Mouse (Mus musculus): ENCODE results near the gene Stard9.
A peak's percentile ranks its signal among the peaks of the same experiment; 100 is the strongest.

The Stard9 gene

DNA sequence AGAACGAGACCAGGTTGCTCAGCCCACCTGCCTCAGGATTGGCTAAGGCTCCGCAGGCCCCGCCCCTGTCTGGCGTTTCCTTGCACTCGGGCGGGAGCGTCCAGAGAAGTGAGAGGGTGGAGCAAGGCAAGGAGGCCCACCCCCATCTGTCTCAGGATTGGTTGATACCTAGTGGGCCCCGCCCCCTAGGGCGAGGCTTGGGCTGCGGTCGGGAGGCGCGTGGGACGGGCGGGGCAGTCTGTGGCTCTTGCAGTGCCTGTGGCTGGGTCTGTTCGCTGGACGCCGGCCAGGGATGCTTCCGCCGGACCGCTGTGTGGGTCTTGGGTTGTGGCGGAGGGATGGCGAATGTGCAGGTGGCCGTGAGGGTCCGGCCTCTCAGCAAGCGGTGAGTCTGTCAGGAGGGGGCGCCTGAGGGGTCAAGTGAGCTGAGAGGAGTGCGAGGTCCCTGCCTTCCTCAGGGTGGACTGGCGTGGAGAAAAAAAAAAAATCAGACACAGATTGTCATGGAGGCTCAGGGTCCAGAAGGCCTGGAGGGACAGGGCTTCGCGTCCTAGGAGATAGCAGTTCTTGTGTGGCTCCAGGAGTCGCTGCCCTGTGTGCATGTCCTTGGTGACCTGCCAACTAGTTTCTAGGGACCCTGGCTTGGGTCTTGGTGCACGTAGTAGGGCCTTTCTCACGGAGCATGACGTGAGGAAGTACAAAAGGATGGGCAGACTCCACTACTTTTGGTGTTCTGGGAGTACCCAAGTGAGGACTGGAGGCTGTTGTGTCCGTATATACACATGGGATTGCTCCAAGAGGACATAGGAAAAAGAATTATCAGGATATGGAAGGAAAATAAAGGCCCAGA is at the start of gene Stard9:
Stard9 (plus strand) TSS at position 236 of the 850 bp plus-strand sequence.
- DNase-seq (ENCODE audit: low spot score) = peak; percentile 98

DNA sequence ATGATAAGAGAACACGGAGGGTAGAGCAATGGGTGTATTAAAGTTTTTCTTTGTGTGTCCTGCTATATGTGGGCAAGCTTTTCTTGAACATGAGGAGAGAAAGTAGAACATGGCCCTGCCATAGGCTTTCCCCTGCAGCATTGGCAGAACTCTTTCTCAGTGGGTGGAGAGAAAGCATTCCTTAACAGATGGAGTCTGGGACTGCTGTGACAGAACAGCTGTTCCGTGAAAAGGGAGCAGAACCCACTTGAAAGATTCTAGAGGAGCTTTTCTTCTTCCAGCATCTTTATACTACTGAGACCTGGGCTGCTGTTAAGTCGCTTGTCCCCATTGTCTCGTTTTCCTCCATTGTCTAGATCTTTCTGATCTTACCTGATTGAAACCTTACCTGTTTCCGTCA is 39.2 kb upstream of the Stard9 start:
- no peak for DNase-seq (ENCODE audit: low spot score)

DNA sequence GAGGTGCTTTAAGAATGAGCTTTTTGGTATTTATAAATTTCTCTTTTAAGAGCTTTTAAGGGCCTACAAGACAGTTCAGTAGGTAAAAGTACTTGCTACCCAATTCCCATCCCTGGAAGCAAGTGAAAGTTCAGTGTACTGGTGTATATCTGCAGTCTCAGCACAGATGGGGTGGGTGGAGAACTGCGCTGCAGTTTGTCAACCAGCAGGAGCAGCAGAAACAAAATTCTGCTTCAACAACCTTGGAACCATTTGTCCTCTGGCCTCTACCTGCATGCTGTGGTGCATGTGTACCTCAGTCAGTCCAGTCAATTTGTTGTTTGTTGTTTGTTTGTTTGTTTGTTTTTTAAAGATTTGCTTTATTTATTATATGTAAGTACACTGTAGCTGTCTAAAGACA is 36.7 kb upstream of the Stard9 start:
- DNase-seq (ENCODE audit: low spot score) = no peak

DNA sequence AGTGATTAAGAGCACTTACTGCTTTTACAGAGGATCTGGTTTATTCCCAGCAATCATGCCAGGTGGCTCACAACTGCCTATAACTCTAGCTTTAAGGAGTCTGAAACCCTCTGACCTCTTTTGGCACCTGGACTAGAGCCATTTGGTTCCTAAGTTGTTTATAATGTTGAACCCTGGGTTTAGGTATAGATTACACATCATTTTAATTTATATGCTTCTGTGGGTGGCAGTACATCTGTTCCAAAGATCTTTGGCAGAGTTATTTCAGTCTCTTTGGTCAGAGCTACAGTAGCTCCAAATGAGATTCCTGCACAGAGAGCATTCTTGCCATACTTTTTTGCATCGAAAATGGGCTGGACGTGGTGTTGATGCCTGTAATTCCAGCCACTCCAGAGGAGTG is 31.2 kb upstream of the Stard9 start:
- no peak for DNase-seq (ENCODE audit: low spot score)

DNA sequence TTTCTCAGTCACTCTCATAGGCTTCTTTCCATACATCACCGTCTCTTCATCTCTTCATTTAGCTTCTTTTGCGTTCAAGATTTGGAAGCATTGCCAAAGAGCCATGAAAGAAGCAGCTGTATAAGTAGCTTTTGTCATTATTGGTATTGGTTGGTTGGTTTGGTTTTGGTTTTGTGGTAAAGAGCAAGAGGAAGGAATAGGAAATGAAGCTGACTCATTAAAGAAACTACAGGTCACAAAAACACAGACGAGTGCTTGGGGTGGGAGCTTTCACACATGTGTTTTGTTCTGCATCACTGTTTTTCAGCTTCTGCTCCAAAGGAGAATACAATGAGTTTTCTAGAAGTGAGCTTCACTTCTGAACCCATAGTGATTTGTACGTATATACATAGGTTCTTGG is 29.4 kb upstream of the Stard9 start:
- no peak for DNase-seq (ENCODE audit: low spot score)

DNA sequence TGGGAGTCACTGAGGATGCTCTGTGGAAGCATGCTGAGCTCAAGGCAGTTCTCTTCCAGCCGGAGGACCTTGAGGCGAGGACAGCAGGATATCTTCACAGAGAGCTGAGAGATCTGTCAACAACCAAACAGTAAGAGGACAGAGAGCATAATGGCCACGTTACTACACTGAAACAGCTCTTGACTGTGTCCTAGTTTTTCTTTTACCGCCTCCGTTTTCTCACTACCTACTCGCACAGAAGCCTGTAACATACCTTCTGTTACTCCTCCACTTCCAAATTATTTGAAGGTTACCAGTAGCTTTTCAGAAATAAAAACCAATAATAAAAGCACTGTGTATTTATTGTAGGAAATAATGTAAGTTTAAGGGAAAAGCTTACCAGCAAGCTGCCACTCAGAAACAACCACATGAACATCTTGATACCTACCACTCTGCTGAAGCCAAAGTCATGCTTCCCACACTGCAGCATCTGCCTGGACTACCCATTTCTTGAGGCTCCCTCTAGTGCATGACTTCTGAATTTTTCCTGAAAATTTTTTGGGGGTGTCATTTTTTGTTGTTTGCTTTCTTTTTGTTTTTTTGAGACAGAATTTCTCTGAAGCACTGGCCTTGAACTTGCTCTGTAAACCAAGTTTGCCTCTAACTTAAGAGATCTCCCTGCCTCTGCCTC is 22.8 kb upstream of the Stard9 start:
- DNase-seq (ENCODE audit: low spot score) = no peak

DNA sequence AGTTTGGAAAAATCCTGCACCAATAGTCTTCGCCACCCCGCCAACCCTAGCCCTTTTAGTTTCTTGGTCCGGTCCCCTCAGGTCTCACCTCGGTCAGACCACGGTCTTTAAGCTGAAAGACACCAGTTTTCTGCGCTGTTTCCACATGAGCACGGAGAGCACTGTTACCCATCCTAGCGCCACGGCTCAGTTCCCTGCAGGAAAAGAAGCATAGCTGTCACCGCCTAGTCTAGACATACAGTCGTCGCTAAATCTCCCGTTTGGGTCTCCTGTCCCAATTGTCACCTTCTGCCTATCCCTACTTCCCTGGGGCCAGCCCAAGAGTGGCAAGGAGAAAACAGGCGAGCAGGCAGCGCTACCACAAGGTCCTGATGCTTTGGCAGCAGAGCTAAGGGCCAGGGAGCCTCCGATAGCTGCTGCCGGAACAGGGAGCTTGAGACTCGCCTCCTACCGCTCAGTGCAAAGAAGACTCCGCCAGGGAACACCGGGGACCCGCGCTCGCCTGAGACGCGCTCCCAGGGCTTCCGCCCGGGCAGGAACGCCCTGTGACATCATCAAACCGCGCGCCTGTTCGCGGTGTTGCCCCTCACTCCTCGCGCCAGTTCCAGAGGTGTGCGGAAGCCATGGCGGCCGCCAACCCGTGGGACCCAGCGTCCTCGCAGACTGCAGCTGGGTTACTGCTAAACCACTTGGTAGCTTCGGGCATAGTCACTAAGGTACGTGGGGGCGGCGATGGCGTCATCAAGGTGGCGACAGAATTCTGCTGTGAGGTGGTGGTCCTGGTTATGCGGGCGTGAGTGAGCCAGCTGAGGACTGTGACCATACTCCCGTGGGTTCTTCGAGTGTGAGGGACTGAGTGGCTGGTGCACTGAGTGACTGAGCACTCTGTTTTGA is 19.8 kb upstream of the Stard9 start, which contains the start of the genes Haus2 and Lrrc57:
Haus2 (plus strand) TSS at position 554 of the 894 bp plus-strand sequence.
Lrrc57 (minus strand) TSS at position 691 of the 894 bp plus-strand sequence.
- DNase-seq (ENCODE audit: low spot score) = peak; percentile 96

DNA sequence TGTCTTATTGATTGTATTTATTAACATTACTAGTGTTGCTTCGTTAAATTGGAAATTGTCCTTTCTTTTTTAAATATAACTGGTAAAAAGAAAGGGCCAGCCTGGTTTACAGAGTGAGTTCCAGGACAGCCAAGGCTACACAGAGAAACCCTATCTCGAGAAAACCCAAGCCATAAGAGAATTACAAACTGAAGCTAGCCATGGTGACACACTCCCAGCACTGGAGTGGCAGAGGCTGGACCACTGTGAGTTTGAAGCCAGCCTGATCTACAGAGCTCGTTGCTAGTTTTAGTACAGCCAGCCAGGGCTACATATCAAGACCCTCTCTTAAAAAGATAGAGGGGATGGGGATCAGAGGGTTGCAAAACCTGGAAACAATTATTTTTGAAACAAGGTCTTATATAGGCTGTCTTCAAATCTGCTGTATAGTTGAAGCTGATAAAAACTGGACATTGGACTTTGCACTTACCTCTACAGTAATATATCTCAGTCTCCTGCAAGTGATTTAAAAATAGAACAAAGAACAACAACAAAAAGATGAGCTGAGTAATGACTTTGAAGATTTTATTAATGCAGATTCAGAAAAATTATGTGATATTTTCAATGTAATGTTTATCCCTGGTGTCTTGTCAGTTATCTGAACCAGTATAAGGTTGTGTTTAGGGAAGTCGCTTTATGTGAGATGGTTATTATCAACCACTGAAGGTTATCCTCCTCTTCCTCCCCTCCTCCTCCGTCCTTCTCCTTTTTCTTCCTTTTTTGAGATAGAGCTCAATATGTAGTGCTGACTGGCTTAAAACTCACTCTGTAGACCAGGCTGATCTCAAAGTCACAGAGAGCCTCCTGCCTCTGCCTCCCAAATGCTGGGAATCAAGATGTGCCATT is 12.4 kb upstream of the Stard9 start:
- no peak for DNase-seq (ENCODE audit: low spot score)

DNA sequence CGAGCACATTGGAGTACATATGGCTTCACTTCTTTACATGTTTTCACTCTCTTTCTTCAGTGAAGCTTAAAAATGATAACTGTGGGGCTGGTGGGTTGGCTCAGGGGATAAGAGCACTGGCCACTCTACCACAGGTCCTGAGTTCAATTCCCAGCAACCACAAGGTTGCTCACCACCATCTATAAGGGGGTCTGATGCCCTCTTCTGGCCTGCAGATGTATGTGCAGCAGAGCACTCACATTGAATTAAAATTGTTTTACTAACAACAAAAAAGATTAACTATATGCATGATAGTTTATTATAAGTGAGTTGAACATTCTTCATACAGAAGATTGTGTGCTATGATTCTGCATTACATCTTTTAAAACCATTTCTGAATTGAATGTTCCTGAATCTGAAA is 9.4 kb upstream of the Stard9 start:
- no peak for DNase-seq (ENCODE audit: low spot score)

DNA sequence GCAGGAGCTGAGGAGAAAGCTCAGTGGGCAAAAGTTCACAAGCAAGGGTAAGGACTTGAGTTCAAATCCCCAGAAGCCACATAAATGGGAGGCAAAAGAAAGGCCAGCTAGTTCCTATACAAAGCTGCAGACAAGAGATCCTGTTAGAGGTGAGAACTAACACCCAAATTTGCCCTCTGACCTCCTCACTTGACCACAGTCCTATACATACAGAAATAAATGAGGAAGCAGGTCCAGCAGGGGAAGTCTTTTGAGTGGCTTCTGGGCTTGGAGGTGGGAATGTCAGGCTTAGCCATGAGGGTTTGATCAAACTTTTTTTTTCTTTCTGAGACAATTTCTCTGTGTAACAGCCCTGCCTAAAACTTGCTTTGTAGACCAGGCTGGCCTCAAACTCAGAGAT is 6.0 kb upstream of the Stard9 start:
- no peak for DNase-seq (ENCODE audit: low spot score)

DNA sequence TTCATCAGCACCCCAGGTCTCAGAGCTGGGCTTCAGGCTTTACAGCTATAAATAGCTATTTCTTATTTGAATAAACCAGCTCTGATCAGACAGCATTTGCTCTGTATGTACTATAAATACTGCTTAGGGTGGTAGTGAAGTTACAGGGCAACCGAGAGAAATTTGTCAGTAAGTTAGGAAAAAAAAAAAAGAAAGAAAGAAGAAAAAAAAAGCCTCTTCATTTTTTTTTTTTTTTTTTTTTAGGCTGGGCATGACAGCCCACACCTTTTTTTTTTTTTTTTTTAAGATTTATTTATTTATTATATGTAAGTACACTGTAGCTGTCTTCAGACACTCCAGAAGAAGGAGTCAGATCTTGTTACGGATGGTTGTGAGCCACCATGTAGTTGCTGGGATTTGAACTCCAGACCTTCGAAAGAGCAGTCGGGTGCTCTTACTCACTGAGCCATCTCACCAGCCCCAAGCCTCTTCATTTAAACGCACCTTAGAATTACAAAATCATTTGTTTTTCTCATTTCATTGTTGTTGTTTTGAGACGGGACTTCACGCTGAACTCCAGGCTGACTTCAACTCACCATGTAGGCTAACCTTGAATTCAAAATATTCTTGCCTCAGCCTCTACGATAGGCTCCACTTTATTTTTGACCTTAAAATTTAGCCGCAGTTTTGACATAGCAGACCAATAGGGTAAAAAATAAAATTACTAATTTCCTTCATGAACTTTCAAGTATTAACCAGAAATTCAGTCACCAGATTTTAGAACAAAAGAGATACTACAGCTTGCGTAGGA is 650 bp upstream of the Stard9 start:
- no peak for DNase-seq (ENCODE audit: low spot score)

DNA sequence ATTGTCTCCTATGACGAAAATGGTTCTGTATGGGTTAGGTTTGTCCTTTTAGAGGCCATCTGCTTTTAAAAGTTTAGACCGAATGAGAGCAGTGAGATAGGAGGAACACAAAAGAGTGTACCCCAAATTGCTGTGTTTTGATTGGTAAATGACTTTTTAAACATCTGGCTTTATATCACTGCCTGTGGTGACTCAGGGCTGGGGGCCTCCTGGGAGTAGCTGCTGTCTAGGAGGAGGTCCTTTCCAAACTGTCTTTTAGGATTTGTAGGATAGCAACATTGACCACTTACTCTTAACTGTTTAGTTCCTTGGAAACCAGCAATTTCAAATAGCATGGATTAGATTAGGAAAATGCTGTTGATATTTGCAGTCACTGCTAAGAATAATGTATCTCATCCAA is 1.3 kb downstream of the Stard9 start:
- DNase-seq (ENCODE audit: low spot score) = no peak

DNA sequence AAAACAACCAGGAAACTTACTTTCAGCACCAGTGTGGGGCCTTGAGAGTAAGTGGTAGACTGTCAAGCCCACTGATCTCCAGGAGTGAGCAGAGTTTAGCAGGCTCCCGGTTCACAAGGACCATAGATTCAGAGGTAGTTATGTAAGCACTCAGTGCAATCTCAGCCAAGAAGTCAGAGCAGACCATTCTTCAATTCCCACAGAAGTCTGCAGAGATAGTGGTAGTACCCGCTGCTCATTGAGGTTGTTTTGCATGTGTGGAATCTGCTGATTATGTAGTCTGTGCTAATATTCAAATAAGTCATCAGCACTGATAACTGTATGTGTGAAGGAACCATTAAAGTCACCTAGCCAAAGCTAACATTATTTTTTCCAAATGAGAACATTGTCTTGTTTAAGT is 1.7 kb downstream of the Stard9 start:
- no peak for DNase-seq (ENCODE audit: low spot score)

DNA sequence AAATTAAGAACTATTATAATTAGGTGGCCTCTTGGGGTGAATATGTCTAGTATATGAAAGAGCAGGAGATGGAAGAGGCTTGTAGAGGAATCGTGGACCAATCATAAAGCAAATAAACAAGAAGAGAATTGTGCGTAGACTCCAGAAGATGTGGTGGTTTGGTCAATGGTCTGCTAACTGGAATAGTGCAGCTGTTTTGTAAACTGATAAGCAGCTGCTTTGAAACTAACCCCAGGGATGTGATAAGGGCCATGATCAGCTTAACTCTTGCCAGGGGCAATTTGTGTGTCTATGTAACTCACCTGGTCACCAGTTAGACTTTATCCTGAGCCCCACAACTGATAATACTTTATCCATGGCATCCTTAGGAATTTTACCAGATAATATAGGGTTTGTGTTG is 2.6 kb downstream of the Stard9 start:
- no peak for DNase-seq (ENCODE audit: low spot score)

DNA sequence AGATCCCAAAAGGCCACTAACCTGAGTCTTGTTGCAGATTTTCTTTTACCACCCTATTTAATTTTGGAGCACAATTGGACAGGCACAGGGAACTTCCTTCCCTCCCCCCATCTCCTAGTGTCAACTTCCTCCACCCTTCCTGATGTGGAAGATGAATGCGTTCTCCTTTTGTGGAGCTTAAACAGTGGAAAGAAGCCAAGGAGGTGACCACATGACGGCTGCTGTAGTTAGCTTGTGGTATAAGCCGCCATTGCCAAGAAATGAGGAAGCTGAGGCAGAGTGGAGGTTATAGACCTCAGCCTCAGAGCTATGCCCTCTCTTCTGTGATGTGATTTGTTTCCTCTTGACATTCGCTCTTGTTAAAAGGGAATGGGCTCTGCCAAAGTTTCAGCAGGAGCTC is 3.0 kb downstream of the Stard9 start:
- no peak for DNase-seq (ENCODE audit: low spot score)

DNA sequence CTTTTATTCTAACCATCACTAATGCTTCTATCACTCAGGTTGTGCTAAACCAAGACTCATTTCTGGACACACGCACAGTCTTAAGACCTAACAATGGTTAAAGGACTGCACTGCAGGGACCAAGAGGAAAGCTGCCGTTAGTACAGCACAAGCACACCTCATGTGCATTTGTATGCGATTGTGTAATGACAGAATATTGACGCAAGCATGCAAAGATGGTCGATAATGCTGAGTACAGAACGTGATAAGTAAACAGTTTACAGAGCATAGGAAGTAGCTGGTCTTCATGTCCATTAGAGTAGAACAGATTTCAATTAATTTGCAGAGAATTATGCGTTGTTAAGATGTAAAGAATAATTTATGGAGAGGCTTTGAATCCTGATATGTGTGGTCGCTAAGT is 11.9 kb downstream of the Stard9 start:
- no peak for DNase-seq (ENCODE audit: low spot score)

DNA sequence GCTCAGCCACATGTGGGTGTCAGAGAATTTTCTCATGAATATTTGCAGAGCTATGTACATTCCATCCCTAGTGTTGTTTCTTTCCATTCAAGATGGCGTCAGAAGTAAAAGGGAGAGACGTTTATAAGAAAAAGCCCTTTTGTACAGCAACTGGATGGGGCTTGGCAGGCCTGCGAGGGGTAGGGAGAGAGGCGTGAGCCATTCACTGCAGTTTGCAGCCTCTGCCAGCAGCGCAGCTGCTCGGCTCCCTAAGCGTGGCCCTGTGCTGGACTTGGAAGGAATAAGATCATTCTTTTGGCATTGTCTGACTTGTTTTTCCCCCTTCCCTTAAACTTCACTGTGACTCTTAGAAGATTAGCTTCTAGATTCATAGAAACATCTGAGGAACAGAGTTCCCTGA is 14.9 kb downstream of the Stard9 start:
- DNase-seq (ENCODE audit: low spot score) = peak; percentile 68

DNA sequence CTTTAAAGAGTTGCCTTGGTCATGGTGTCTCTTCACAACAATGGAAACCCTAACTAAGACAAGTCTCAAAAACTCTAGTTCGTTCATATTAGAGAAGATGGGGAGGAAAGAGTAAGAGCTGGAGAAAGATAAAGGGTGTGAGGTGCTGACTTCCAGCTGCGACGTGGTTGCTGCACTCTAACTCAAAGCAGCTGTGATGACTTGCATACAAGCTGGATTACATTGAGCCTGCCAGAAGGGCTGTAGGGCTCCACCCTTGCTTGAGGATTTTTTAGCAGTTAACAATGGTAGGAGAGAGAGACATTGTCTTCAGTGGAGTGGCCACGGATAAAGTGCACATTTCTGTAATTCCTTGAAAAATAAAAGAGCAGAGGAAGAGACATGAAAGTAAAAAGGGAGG is 17.9 kb downstream of the Stard9 start:
- no peak for DNase-seq (ENCODE audit: low spot score)

DNA sequence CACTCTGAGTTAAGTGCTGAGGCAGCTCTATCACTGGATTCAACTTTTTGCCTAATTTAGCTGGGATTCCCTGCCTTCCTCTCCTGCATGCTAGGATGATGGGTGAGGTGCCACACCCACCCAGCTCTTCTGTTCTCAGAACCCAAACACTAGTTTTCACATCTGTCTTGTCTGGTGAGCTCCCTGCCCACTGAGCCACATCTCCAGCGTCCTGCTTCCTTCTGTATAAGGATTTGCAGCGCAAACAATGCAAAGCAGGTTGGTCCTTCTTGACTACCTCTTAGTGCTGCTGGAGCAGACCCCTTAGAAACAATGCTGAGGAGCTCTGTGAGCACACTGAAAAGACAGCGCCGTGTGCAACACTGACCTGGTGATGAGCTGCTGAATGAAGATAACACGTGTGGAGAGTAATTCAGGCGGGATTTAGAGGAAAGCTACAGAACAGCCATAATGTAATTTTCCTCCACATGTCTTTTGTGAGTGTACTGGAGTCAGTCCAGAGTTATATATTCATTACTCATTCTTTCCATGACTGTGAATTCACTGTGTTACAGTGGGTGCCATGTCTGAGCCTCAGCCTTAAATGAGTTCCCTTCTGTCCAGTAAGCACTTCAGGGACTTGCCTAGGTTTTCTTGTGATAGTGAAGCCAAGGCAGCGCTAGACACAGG is 23.5 kb downstream of the Stard9 start:
- no peak for DNase-seq (ENCODE audit: low spot score)

DNA sequence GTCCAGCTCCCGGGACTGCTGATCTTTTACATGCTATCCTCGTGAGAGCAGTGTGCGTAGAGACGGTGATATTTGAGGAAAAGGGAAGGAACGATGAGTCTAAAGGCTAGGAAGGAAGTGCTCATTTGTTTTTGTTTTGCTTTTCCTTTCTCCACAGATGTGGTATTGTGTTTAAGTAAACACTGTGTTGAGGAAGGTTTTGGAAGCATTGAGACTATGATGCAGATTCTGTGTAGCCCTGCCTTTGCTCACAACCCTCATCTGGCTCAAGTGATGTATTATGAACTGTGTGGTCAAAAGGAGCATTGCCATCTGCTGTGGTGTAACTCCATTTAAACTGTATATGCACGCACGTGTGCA is 24.0 kb downstream of the Stard9 start:
- no peak for DNase-seq (ENCODE audit: low spot score)
